In genomic region chr19:16140710-16141109, GRCm38 (mm10) we compare ENCODE assay signal across 13 mouse cellular contexts. TPM values are rescaled to one million over a fixed set of nuclear protein-coding genes. Genes with fewer than 3 reads are reported as not detected.
DNase-seq lines count a peak whose midpoint lies in the region; ATAC-seq and TF ChIP-seq lines count a peak whose summit lies in the region.
"Had no signal": no experiment of that assay in that cellular context is flagged by ENCODE, and none has a peak within 500 bp of the region (broad histone marks: within the 10 kb centered on the region; RNA-seq: fewer than 3 reads in every experiment).

No protein-coding gene starts in this region.

- H3K36me3 ChIP-seq in heart, embryonic 14.5 days (ENCODE audit: control insufficient read depth, insufficient read depth, low read length): no peaks in the 10 kb centered on the region
- no peaks in the 10 kb centered on the region for H3K36me3 ChIP-seq in hindbrain, postnatal 0 days (ENCODE audit: insufficient read depth, low read length)
- no peaks in the 10 kb centered on the region for H3K36me3 ChIP-seq in neural tube, embryonic 14.5 days (ENCODE audit: control insufficient read depth, insufficient read depth, low read length)
- H3K36me3 ChIP-seq: embryonic facial prominence, embryonic 15.5 days had no signal

- intact Hi-C loops in heart, postnatal 25 days (cut with DNase I): loop anchor here (2.0 kb wide), 1 partner anchor 16 kb away; no protein-coding TSS in a partner anchor

- no peaks in the 10 kb centered on the region for H3K9me3 ChIP-seq in heart, embryonic 14.5 days (ENCODE audit: control insufficient read depth, low read length)
- H3K9me3 ChIP-seq in hindbrain, postnatal 0 days (ENCODE audit: low read length): no peaks in the 10 kb centered on the region
- no peaks in the 10 kb centered on the region for H3K9me3 ChIP-seq in neural tube, embryonic 14.5 days (ENCODE audit: control insufficient read depth, low read length)
- H3K9me3 ChIP-seq: embryonic facial prominence, embryonic 15.5 days; limb, embryonic 12.5 days had no signal

- DNase-seq in heart, postnatal 25 days (ENCODE audit: low spot score): no peak
- DNase-seq in lung, postnatal 25 days (ENCODE audit: low spot score): peak; percentile 42
- DNase-seq in lung, postnatal 10 days: no peak
- no peak for DNase-seq in hindbrain, postnatal 0 days (ENCODE audit: low spot score)
- no peak for DNase-seq in thymus, adult 18-20 months
- no peak for DNase-seq in adrenal gland, postnatal 14 days
- DNase-seq: cerebellum, adult 11-12 months; thymus, postnatal 4 days had no signal

- 0 out of 2 replicates have a peak, but pooled peaks have one; percentile 17 for ATAC-seq in heart, embryonic 14.5 days (ENCODE audit: insufficient number of reproducible peaks, insufficient read depth, low FRiP score, low read depth)
- no peak; the same call in 1 of the 2 replicates for ATAC-seq in hindbrain, postnatal 0 days
- 0 out of 2 replicates have a peak, but pooled peaks have one; percentile 33 for ATAC-seq in neural tube, embryonic 14.5 days (ENCODE audit: low read depth)

- H3K4me1 ChIP-seq in heart, embryonic 14.5 days (ENCODE audit: control insufficient read depth in 2 of 2, insufficient read depth in 2 of 2, low read length in 2 of 2): peaks cover 21 to 57% of the 10 kb centered on the region in 2 experiments
- peaks cover 54% of the 10 kb centered on the region for H3K4me1 ChIP-seq in hindbrain, postnatal 0 days (ENCODE audit: insufficient read depth, low read length)
- peaks cover 60% of the 10 kb centered on the region for H3K4me1 ChIP-seq in neural tube, embryonic 14.5 days (ENCODE audit: control insufficient read depth, insufficient read depth, low read length)

- H3K4me3 ChIP-seq in heart, embryonic 14.5 days (ENCODE audit: control insufficient read depth in 1 of 2, insufficient read depth in 1 of 2, low read depth in 1 of 2, low read length in 2 of 2): no peak overlapping the region
- H3K4me3 ChIP-seq in hindbrain, postnatal 0 days (ENCODE audit: low read length): no peak overlapping the region
- H3K4me3 ChIP-seq in neural tube, embryonic 14.5 days (ENCODE audit: low read depth, low read length): no peak overlapping the region
- H3K4me3 ChIP-seq: embryonic facial prominence, embryonic 15.5 days; limb, embryonic 12.5 days had no signal

- H3K9ac ChIP-seq in heart, embryonic 14.5 days (ENCODE audit: low read length): no peak overlapping the region
- H3K9ac ChIP-seq in hindbrain, postnatal 0 days (replicated peaks; ENCODE audit: low read length): no peak overlapping the region
- no peak overlapping the region for H3K9ac ChIP-seq in neural tube, embryonic 14.5 days (replicated peaks; ENCODE audit: low read depth, low read length)
- H3K9ac ChIP-seq: embryonic facial prominence, embryonic 15.5 days; limb, embryonic 12.5 days had no signal

- H3K27me3 ChIP-seq in heart, embryonic 14.5 days (ENCODE audit: control insufficient read depth, insufficient read depth, low read length): no peaks in the 10 kb centered on the region
- H3K27me3 ChIP-seq in hindbrain, postnatal 0 days (ENCODE audit: insufficient read depth, low read length): no peaks in the 10 kb centered on the region
- H3K27me3 ChIP-seq in neural tube, embryonic 14.5 days (ENCODE audit: control insufficient read depth, insufficient read depth, low read length): no peaks in the 10 kb centered on the region
- H3K27me3 ChIP-seq: CH12.LX; embryonic facial prominence, embryonic 15.5 days; limb, embryonic 12.5 days had no signal

- no peak overlapping the region for H3K27ac ChIP-seq in heart, embryonic 14.5 days (replicated peaks in 1 of 2; ENCODE audit: control insufficient read depth in 1 of 2, insufficient read depth in 1 of 2, low read depth in 2 of 2, low read length in 2 of 2)
- H3K27ac ChIP-seq in hindbrain, postnatal 0 days: no peak overlapping the region; the same call in 1 of the 2 replicates
- H3K27ac ChIP-seq in neural tube, embryonic 14.5 days (ENCODE audit: low read depth, low read length): no peak overlapping the region
- H3K27ac ChIP-seq: embryonic facial prominence, embryonic 15.5 days; limb, embryonic 12.5 days had no signal

- H3K4me2 ChIP-seq in heart, embryonic 14.5 days (ENCODE audit: low read length): no peak overlapping the region
- peak overlapping the region; percentile 18; the same call in 1 of the 2 replicates for H3K4me2 ChIP-seq in hindbrain, postnatal 0 days (ENCODE audit: low read depth, low read length)
- no peak overlapping the region for H3K4me2 ChIP-seq in neural tube, embryonic 14.5 days (ENCODE audit: low read depth, low read length)
- H3K4me2 ChIP-seq: embryonic facial prominence, embryonic 15.5 days; limb, embryonic 12.5 days had no signal

- 40% methylated on average over 4 of the region's 4 CpGs for WGBS in heart, embryonic 14.5 days
- 47% methylated on average over 4 of the region's 4 CpGs for WGBS in hindbrain, postnatal 0 days
- 54% methylated on average over 4 of the region's 4 CpGs for WGBS in neural tube, embryonic 14.5 days

- TF ChIP-seq CTCF in hindbrain, postnatal 0 days (IDR thresholded peaks at IDR 0.05; ENCODE audit: low read depth): no peak

RNA-seq across cellular contexts. Expression of gene Gnaq, which starts 8.1 kb away (rescaled TPM):
- 9.2 and 10.1 TPM in 2 replicates for polyA plus RNA-seq in heart, embryonic 14.5 days (2014; fragmentation: Nextera tagmentation; extraction: Ambion mirVana)
- 10 to 100 TPM; 24.9 to 25.8 TPM for total RNA-seq in heart, postnatal 25 days (2021)
- 101 and 103 TPM in 2 replicates for total RNA-seq in hindbrain, postnatal 0 days (2014; rRNA removed)
- 75.1 and 85.7 TPM in 2 replicates for polyA plus RNA-seq in hindbrain, postnatal 0 days (2015; fragmentation: Nextera tagmentation; extraction: Ambion mirVana)
- 56.1 and 59.0 TPM in 2 replicates for polyA plus RNA-seq in neural tube, embryonic 14.5 days (2014; fragmentation: Nextera tagmentation; extraction: Ambion mirVana)
- 57.7 and 62.5 TPM in 2 replicates for total RNA-seq in adrenal gland, postnatal 14 days (2021)
